Mouse (Mus musculus): ENCODE data around the gene Vwa3b.

DNA sequence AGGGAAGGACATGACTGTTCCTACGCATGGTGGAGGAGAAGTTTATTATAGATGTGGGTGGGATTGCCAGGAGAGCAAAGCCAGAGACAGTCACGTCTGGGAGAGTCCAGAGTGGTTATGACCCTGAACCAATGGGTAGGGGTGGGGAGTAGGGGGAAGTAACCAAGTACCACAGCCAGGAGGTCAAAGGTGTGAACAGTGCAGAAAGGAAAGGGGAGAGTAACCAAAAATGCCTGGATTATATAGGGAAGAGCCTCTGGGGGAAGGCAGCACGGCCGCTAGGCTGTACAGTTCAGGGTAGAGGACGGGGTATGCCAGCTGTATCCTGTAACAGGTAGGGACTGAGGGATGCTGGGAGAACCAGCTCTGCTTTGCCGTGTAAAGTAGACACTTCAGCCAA is 37.8 kb upstream of the Vwa3b start:
- no peak; the same call in 1 of the 2 replicates for TF ChIP-seq CTCF (IDR thresholded peaks at IDR 0.05; ENCODE audit: control insufficient read depth, insufficient read depth, low read length)
- TF ChIP-seq POLR2A (IDR thresholded peaks at IDR 0.05; ENCODE audit: borderline replicate concordance, control insufficient read depth, low read depth, low read length) = no peak

All from bone marrow, adult 2 months (tissue).